Mouse (Mus musculus): ENCODE measurements at regions not wholly inside any gene's neighbourhood (a gene's known extent, or its start where the extent isn't known, plus 50 kb on each side); places are given as distances from the start of the nearest gene placed in this dataset.

DNA sequence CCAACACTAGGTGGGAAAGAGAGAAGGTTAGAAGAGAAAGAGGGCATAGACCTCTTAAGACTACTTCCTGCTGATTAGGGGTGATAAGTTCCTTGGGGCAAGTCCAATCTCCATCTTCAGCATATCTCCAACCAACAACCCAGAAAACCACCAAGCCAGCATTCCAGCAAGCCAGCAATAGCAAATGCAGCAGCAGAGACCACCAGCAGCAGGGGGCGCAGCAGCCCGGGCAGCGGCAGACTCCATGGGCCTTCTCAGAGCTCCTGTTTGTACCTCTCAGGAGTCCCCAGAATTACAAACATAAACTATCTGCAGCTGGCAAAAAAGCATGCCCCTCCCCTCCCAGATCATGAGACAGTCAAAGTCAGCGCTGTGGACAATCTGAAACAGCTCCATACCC lies 222.0 kb upstream of the Ttc29 start:
- TF ChIP-seq CTCF (IDR thresholded peaks at IDR 0.05; ENCODE audit: low read depth, low read length) (no peak), POLR2A (IDR thresholded peaks at IDR 0.05; ENCODE audit: extremely low read depth, insufficient read depth, low read length) (no peak)
